Mouse (Mus musculus) retina, embryonic 14.5 days (tissue): Measurements from ENCODE around the gene Chchd6.

Experiments used
- DNase-seq: peaks from one replicate; pipeline ENCODE4 v3.0.0-alpha.2; 2015; ENCODE audit warnings: low spot score

Chchd6 gene

GRCm38 (mm10) chr6:89585696-89586095 lies 9.8 kb downstream of the Chchd6 start:
- no peak for DNase-seq

GRCm38 (mm10) chr6:89584634-89585409 lies 10.6 kb downstream of the Chchd6 start:
- peak; percentile 64 for DNase-seq

- DNase-seq, result no peak
Observed at GRCm38 (mm10) chr6:89583170-89583569, 12.3 kb downstream of the Chchd6 start.

GRCm38 (mm10) chr6:89574641-89575040 lies 20.8 kb downstream of the Chchd6 start:
- DNase-seq, result no peak

GRCm38 (mm10) chr6:89573768-89574167 lies 21.7 kb downstream of the Chchd6 start:
- DNase-seq, result no peak

- DNase-seq, result no peak
Observed at GRCm38 (mm10) chr6:89572921-89573636, 22.4 kb downstream of the Chchd6 start.

GRCm38 (mm10) chr6:89569370-89569769 lies 26.1 kb downstream of the Chchd6 start:
- DNase-seq, result no peak

- DNase-seq, result peak; percentile 21
Observed at GRCm38 (mm10) chr6:89566740-89567139, 28.7 kb downstream of the Chchd6 start.

- no peak for DNase-seq
Observed at GRCm38 (mm10) chr6:89563381-89563780, 32.1 kb downstream of the Chchd6 start.

GRCm38 (mm10) chr6:89560826-89561225 lies 34.6 kb downstream of the Chchd6 start:
- no peak for DNase-seq

GRCm38 (mm10) chr6:89557654-89558053 lies 37.8 kb downstream of the Chchd6 start:
- no peak for DNase-seq

- DNase-seq, result no peak
Observed at GRCm38 (mm10) chr6:89556566-89556965, 38.9 kb downstream of the Chchd6 start.

- no peak for DNase-seq
Observed at GRCm38 (mm10) chr6:89555971-89556370, 39.5 kb downstream of the Chchd6 start.

GRCm38 (mm10) chr6:89554029-89554428 lies 41.4 kb downstream of the Chchd6 start:
- DNase-seq, result no peak

- DNase-seq, result peak; percentile 92
Observed at GRCm38 (mm10) chr6:89553012-89553704, 42.3 kb downstream of the Chchd6 start.

GRCm38 (mm10) chr6:89552321-89553011 lies 43.0 kb downstream of the Chchd6 start:
- no peak for DNase-seq

GRCm38 (mm10) chr6:89549157-89549556 lies 46.3 kb downstream of the Chchd6 start:
- DNase-seq, result no peak

- no peak for DNase-seq
Observed at GRCm38 (mm10) chr6:89547951-89548350, 47.5 kb downstream of the Chchd6 start.

GRCm38 (mm10) chr6:89538102-89538751 lies 57.2 kb downstream of the Chchd6 start:
- DNase-seq, result no peak

- DNase-seq, result no peak
Observed at GRCm38 (mm10) chr6:89535626-89536225, 59.7 kb downstream of the Chchd6 start.

- DNase-seq, result no peak
Observed at GRCm38 (mm10) chr6:89524766-89525165, 70.7 kb downstream of the Chchd6 start.
